Mouse (Mus musculus) right cerebral cortex, adult 2 months (tissue): ENCODE results near the gene Gm20388.
"Not testable (repeated sequence)": the region's sequence is repeated elsewhere in the genome, so short reads cannot be mapped to it uniquely, and the experiment has no call there.

Experiments used
- DNase-seq, 2 experiments: peaks; one replicate each; pipeline ENCODE4 v3.0.0; 2021 to 2022; ENCODE audit warnings: low spot score in 2 of 2

Gene Gm20388

GRCm38 (mm10) chr8:121119635-121120455 lies 1209.2 kb downstream of the Gm20388 start:
- DNase-seq, result no peak

GRCm38 (mm10) chr8:121120456-121121419 lies 1210.1 kb downstream of the Gm20388 start:
- no peak for DNase-seq

GRCm38 (mm10) chr8:121121704-121122103 lies 1211.1 kb downstream of the Gm20388 start:
- DNase-seq, result no peak

- DNase-seq, result no peak
Measured at GRCm38 (mm10) chr8:121122368-121122767, 1211.7 kb downstream of the Gm20388 start.

GRCm38 (mm10) chr8:121123113-121123512 lies 1212.5 kb downstream of the Gm20388 start:
- DNase-seq, result no peak

- no peak for DNase-seq
Measured at GRCm38 (mm10) chr8:121124547-121125239, 1214.1 kb downstream of the Gm20388 start.

GRCm38 (mm10) chr8:121125311-121125876 lies 1214.8 kb downstream of the Gm20388 start:
- DNase-seq, result peak; percentile 42 to 64

GRCm38 (mm10) chr8:121126191-121126590 lies 1215.5 kb downstream of the Gm20388 start:
- DNase-seq, result no peak

GRCm38 (mm10) chr8:121126694-121127093 lies 1216.1 kb downstream of the Gm20388 start:
- no peak for DNase-seq

- DNase-seq, result no peak
Measured at GRCm38 (mm10) chr8:121127291-121127701, 1216.7 kb downstream of the Gm20388 start.

- DNase-seq, result no peak
Measured at GRCm38 (mm10) chr8:121127756-121128375, 1217.2 kb downstream of the Gm20388 start, which contains the start of gene Foxl1. Gene Foxl1 (plus strand): TSS chr8:121127940.

GRCm38 (mm10) chr8:121128531-121129264 lies 1218.1 kb downstream of the Gm20388 start:
- DNase-seq, result no peak

- DNase-seq, result no peak
Measured at GRCm38 (mm10) chr8:121129265-121129940, 1218.8 kb downstream of the Gm20388 start.

- no peak for DNase-seq
Measured at GRCm38 (mm10) chr8:121130522-121130921, 1219.9 kb downstream of the Gm20388 start.

GRCm38 (mm10) chr8:121132961-121133513 lies 1222.4 kb downstream of the Gm20388 start:
- DNase-seq, result no peak

- DNase-seq, result no peak
Measured at GRCm38 (mm10) chr8:121134102-121134501, 1223.5 kb downstream of the Gm20388 start.

- DNase-seq, result no peak
Measured at GRCm38 (mm10) chr8:121134512-121134911, 1223.9 kb downstream of the Gm20388 start.

- no peak for DNase-seq
Measured at GRCm38 (mm10) chr8:121136856-121137255, 1226.2 kb downstream of the Gm20388 start.

- DNase-seq, result not testable (repeated sequence)
Measured at GRCm38 (mm10) chr8:121145457-121146134, 1235.0 kb downstream of the Gm20388 start.
